Comparison of ENCODE assay signal across 8 mouse cellular contexts in the genomic region with DNA sequence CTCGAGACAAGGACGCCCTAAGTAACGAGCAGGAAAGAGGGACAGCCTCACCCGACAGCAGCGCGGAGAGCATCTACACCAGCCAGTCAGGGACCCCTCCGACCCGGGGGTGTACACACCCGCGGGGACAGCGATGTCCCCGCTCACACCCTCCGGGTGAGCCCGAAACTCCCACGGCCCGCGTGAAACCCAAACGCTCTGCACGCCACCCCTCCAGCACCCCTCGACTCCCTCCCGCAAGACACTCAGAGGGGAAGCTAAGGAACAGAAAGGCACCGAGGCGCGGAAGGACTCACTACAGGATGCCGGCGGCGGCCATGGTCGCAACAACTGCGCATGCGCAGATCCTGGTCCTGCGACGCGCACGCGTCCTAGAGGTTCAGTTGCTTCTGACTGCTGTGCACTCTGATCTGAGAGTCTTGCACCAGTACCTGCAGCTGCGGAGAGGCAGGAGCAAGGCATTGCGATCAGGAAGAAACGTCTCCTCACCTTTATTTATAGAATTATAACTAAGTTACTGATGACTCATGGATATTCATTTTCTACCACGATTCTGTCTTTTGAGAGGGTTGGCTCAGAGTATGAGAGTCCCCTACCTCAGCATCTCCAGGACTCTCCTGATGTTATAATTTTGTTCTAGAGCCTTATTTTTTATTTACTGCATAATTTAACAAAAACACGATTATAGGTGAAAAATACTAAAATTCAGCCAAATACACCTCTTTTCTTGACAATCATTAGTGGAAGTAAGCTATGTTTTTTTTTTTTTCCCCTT. TPM values are rescaled to one million over a fixed set of nuclear protein-coding genes. Genes with fewer than 3 reads are reported as not detected.
DNase-seq lines count a peak whose midpoint lies in the region.

TSS of gene Zfp329 (minus strand) at position 338 of the 775 bp plus-strand sequence.

- peaks cover 33% of the 10 kb centered on the region for H3K36me3 ChIP-seq in hindbrain, embryonic 10.5 days

- peak within 1 kb of the TSS; percentile 92 for H3K4me3 ChIP-seq in hindbrain, embryonic 10.5 days

- peak; percentile 77 for DNase-seq in MEL-GATA-1-ER (ENCODE audit: extremely low read depth, low read depth)
- DNase-seq in cerebellum, adult 8-10 months = peak; percentile 90
- peak; percentile 95 for DNase-seq in forelimb bud, embryonic 11.5 days (ENCODE audit: low read depth, low spot score)
- DNase-seq in hindbrain, embryonic 10.5 days (ENCODE audit: low spot score) = peak; percentile 94
- peak; percentile 93 to 95 for DNase-seq in layer of hippocampus, postnatal 10 days (ENCODE audit: low spot score in 2 of 2)
- DNase-seq in lung, postnatal 10 days = peak; percentile 93
- peak; percentile 89 for DNase-seq in ovary, postnatal 36 days (ENCODE audit: low spot score)
- DNase-seq in thymus, postnatal 25 days = peak; percentile 94

- peaks cover 5% of the 10 kb centered on the region for H3K4me1 ChIP-seq in hindbrain, embryonic 10.5 days (replicated peaks)

- no peaks in the 10 kb centered on the region for H3K27me3 ChIP-seq in hindbrain, embryonic 10.5 days (ENCODE audit: insufficient read depth, poor library complexity, severe bottlenecking)

- peaks cover 49% of the 10 kb centered on the region for H3K9me3 ChIP-seq in hindbrain, embryonic 10.5 days

- WGBS in hindbrain, embryonic 10.5 days = 1% methylated on average over 40 of the region's 40 CpGs

- peak within 1 kb of the TSS; percentile 97 for H3K27ac ChIP-seq in hindbrain, embryonic 10.5 days

RNA-seq across cellular contexts. Expression of gene Zfp329, which starts in this region (rescaled TPM):
- 14.1 and 15.8 TPM in 2 replicates for polyA plus RNA-seq in hindbrain, embryonic 10.5 days (2016; fragmentation: Nextera tagmentation; extraction: Ambion mirVana)
- total RNA-seq in layer of hippocampus, postnatal 10 days (2021) = 10 to 100 TPM; 21.7 to 22.3 TPM

Comparison
In these comparisons a context has a peak if more than half of its experiments do, and no peak if none do; other contexts are left out.
1. Peak in every context shown above with its lines: DNase-seq, H3K4me3 ChIP-seq and H3K27ac ChIP-seq.